Mouse (Mus musculus): ENCODE results near the gene Lin7c.

The Lin7c gene

GRCm38 (mm10) chr2:109942810-109943570 lies 52.3 kb downstream of the Lin7c start:
- no peak for DNase-seq

- no peak for DNase-seq
Measured at GRCm38 (mm10) chr2:109944995-109945394, 54.3 kb downstream of the Lin7c start.

GRCm38 (mm10) chr2:109945532-109945931 lies 54.9 kb downstream of the Lin7c start:
- no peak for DNase-seq

GRCm38 (mm10) chr2:109946426-109946825 lies 55.8 kb downstream of the Lin7c start:
- DNase-seq, result no peak

GRCm38 (mm10) chr2:109949519-109949918 lies 58.9 kb downstream of the Lin7c start:
- DNase-seq, result no peak

- no peak for DNase-seq
Measured at GRCm38 (mm10) chr2:109950311-109950710, 59.7 kb downstream of the Lin7c start.

Data from cerebellum, adult 8-10 months (tissue).